Mouse (Mus musculus): ENCODE measurements around the gene 2610021A01Rik.
"Not testable (repeated sequence)": the region's sequence is repeated elsewhere in the genome, so short reads cannot be mapped to it uniquely, and the experiment has no call there.

The 2610021A01Rik gene

DNA sequence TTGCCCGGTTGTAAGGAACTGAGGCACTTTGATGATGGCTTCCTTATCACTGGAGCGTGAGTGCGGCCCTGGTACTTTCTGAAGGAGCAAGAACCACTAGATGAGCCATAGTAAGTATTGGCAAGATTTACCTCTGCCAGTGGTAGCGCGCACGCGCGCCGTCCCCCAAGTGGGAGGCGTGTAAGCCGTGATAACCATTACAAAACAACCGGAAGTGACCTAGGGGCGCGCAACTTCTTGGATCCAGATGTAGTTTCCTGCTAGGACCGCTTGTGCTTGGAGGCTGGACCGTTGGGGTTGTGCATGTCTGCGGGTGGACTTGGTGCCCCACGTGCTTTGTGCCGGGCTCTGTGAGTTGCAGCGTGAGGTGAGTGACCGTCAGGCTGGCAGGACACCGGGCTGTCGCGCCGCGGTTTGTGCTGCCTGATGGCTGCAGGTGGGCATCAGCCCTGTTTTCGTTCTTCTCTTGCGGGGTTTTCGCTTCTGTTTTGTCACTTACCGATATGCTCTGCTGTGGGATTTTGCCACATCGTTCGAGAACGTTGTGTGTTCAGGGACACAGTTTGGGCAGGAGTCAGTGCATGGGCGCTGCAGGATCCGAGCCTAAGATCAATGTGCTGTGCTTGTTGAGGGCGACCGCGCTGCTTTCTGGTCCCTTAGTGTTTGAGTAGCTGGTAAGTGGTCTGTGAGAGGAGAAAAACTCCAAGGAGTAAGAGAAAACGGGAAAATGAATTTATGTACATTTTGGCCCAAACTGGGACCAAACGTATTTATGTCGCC, at the start of gene 2610021A01Rik:
Gene 2610021A01Rik (plus strand): TSS at position 197 of the 780 bp plus-strand sequence.
- peak; percentile 81 to 83 for DNase-seq (ENCODE audit: low read depth in 2 of 2, low spot score in 2 of 2)

DNA sequence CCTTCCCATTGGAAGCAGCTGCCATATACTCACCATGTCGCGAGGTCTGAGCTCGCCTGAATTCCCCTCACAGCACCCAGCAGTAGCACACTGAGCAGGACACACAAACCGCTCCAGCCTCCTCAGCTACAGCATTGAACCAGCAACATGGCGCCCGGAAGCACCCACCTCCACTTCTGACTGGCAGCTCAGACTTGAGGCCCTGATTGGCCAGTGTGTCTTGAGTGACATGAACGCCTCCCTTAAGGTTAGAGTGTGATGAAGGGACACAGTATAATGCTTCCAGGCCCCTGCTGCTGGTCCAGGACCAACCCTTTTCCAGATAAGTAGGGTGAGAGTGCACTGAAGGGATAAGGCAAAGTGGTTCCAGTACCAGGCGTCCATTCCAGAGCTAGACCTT, 38.3 kb upstream of the 2610021A01Rik start:
- DNase-seq (ENCODE audit: low read depth in 2 of 2, low spot score in 2 of 2) = no peak

DNA sequence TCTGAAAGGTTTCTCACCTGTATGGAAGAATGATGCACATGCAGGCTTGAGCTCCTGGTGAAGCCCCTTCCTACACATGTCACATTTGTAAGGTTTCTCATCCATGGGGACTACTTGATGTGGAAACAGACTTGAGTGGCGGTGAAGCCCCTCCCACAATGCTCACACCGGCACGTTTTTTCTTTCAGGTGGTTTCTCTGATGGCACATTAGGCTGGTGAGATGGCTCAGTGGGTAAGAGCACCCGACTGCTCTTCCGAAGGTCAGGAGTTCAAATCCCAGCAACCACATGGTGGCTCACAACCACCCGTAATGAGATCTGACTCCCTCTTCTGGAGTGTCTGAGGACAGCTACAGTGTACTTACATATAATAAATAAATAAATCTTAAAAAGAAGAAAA, 25.5 kb upstream of the 2610021A01Rik start, which contains the start of gene Gm6871:
Gene Gm6871 (minus strand): TSS at position 101 of the 400 bp plus-strand sequence.
- DNase-seq (ENCODE audit: low read depth in 2 of 2, low spot score in 2 of 2) = not testable (repeated sequence)

DNA sequence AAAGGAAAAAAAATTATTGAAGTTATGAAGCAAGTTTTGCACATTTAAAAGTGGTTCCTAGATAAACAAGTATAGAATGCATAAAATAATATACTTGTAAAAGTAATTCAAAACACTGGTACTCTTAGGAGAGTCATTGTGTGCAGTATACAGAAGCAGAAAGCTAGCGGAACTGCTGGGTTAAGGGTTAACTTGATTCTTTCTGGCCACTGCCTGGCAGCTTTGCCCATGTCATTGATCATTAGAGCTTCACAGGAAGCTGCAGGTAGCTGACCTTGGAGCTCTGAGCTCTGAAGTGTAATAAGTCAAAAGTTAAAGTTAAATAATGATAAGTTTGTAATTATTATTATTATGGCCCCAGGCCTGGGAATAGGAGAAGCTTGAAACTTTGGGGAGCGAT, 21.1 kb upstream of the 2610021A01Rik start:
- no peak for DNase-seq (ENCODE audit: low read depth in 2 of 2, low spot score in 2 of 2)

DNA sequence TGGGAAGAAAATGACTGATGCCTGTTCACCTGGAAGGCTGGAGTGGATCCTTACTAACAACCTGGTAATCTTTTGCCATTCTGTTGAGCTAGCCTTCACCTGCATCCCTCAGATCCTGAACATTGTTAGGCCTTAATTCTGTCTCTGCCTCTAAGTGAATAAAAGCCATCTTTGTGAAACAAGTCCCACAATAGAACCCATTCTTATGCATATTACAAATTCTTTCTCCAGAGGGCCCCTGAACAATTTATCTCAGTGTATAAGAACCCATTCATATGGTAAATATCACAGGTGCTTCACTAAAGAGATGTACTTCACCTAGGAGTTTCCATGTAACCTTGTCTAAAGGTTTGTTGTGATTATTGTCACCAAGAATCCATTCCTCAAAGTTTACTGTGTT, 17.0 kb upstream of the 2610021A01Rik start:
- DNase-seq (ENCODE audit: low read depth in 2 of 2, low spot score in 2 of 2) = no peak

DNA sequence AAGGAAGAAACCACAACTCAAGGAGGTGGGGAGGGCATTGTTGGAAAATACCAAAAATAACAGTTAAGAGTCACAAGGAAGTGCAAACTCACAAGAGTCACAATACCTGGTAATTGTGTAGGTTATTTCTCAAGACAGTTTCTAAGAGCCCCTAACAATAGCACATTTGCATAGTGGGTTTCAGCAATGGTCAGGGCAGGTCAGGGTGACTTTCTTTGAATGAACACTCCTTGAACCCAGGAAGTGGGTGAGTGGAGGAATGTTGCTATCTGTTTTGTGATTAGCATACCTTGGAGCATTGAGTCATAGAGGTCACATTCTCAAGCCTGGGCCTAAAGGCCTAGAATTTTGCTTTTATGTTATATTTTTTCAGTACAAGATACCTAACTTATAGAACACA, 11.2 kb upstream of the 2610021A01Rik start:
- not testable (repeated sequence) for DNase-seq (ENCODE audit: low read depth in 2 of 2, low spot score in 2 of 2)

DNA sequence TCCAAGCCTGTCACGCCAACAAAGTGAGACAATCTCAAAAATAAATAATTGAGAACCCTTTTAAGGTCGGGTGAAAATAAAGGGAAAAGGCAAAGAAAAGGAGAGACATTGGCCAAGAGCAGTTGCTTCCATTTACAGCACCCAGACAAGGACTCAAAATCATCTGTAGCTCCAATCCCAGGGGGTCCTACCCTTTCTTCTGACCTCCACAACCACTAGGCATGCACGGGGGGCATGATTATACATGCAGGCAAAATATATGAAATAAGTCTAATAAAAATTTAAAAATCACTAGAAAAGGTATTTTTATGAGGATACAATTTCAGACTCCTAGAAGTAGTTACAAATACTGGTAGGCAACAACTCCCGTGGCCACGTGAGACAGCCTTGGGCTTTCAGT, 415 bp upstream of the 2610021A01Rik start:
- DNase-seq (ENCODE audit: low read depth in 2 of 2, low spot score in 2 of 2) = no peak

DNA sequence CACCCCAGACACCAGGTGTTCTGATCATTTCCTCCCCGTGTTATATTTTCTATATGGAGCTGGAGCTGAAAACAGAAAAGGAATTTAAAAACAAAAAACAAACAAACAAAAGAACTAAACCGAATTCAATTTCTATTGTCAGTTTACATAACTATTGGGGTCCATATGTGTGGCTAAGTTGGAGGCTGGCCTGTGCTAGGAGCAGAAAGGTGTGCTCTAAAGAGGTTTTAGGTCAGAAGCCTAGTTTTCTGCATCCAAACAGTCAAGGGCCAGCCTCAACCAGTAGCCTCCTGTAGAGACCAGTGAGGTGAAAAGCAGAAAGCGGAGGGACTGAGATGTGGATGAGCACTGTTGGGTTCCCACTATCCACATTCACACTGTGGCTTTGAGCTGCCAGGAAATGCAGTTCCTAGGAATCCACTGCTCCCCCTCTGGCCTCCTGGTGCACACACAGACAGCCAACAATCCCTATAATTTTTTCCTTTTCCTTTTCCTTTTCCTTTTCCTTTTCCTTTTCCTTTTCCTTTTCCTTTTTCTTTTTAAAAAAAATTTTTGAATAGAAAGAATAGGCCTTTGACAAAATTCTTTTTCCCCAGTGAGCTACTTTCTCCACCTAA, 1.0 kb downstream of the 2610021A01Rik start:
- no peak for DNase-seq (ENCODE audit: low read depth in 2 of 2, low spot score in 2 of 2)

DNA sequence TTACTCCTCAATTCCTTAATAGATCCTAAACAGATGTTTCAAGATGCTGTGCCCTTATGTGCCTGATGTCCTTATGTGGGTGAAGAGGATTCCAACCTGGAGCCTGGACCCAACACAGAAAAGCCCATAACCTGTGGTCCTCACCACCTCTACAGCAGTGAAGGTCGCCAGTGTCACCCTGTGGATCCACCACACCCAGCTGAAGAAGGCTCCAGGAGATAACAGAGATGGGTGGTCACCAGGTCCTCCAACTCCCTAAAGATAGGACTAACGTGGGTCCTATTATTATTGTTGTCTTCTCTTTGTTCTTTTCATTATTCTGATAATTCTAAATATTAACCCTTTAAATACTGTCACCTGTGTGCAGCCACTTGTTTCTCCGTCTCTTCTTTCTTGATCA, 12.6 kb downstream of the 2610021A01Rik start:
- DNase-seq (ENCODE audit: low read depth in 2 of 2, low spot score in 2 of 2) = no peak

DNA sequence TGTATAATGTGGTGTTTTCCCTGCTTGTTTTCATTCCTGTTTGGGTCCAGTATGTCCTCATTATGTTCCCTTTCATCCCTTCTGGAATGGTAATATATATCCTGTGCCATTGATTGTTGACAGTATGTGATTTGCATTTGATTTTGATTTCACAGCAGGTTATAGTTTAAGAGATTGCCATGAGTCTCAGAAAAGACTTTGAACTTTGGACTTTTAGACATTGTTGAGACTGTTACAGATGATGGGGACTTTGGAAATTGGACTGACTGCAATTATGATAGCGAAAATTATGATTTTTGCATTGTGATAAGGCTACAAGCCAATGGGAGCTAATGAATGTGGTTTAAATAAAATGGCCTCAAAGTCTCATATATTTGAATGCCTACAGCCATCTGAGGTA, 17.2 kb downstream of the 2610021A01Rik start:
- DNase-seq (ENCODE audit: low read depth in 2 of 2, low spot score in 2 of 2) = not testable (repeated sequence)

DNA sequence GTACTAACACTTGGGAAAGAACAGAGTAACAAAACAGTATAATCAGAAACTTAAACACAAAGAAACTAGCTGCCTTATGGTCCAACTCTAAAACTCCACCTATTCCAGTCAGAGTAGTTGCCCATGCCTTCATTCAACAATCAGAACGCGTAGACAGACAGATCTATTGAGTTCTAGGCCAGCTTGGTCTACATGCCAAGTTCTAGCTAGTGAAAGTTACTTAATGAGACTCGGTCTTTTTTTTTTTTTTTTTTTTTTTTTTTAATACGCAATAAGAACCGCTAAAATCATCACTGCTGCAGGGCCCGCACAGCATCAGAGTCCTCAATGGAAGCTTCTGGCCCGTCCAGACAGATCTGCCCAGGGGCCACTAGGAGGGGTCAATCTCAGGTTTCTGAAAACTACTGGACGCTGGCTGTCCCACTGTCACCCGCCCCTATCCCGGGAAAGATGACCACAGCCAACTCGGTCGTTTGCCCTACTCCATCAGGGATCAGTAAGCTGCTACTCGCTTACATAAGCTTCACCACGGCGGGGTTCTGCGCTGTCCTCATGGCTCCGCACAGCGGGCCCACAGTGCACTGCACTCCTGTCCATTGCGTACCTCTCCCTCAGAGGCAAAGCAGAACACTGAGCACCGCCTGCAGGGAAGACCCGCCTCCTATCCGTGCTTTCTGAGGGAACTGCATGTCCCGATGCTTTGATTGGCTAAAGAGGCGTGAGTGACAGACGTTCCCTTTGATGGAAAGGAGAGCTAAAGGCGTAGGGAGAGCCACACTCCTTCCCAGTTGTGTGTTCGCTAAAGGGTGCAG, 33.6 kb downstream of the 2610021A01Rik start, which contains the start of gene Zfp788:
Gene Zfp788 (plus strand): TSS at position 795 of the 812 bp plus-strand sequence.
- DNase-seq (ENCODE audit: low read depth in 2 of 2, low spot score in 2 of 2) = peak; percentile 77 to 78

DNA sequence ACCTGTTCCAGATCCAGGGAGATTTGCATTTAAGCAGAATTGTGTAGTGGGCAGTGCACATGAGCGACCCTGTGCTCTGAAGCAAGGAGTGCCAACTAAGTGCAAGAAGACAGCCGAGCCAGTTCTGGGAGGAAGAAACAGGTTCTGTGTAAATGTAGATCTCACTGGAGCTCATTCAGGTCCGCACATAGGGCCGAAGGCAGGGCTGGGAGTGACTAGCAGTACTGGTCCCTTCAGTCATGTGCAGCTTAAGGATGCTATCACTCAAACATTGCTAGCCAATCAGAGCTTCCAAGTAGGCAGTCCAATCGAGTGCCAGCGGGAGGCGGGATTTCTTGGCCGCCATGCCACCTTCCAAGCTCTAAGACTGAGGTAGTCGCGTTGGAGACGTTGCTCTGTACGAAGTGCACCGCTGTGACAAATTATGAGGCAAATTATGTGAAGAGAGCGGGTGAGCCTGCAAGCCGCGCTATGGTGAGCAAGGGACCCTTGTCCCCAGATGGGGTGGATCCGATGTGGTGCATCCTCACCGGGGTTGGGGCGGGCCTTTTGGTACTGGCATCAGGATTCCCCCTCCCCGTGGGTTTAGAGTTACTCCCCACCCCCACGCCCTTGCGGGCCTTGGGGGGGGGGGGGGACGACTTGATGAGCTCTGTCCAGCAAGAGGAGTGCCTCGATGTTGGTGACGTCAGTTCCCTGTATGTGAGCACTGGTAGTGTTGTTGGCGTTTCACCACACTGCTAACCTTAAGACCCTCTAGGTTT, 34.4 kb downstream of the 2610021A01Rik start:
- DNase-seq (ENCODE audit: low read depth in 2 of 2, low spot score in 2 of 2) = peak; percentile 72 to 77

DNA sequence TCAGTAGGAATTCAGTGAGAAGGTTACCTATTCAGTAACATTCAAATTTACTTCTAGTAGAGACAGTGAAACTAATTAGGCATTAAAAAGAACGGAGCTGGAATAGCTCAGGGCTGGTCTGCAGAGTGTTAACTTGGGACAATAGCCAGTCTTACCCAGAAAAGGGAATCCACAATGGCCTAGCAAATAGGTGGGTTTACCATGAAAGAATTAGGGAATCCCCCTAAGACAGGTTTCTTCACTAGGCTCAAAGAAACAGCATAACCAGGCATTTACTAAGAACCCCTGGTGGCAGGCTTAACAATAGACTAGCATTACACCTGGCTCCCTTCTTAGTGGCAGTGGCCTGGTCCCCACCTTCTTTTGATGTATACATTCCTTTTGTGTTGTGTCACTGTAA, 75.3 kb downstream of the 2610021A01Rik start:
- not testable (repeated sequence) for DNase-seq (ENCODE audit: low read depth in 2 of 2, low spot score in 2 of 2)

All from CD8-positive naive resting alpha-beta T cell, adult 2 months (primary cell).